Mouse (Mus musculus): ENCODE results near the gene Cyp4a32. TPM values are rescaled to one million over a fixed set of nuclear protein-coding genes. Genes with fewer than 3 reads are reported as not detected.
"Not testable (repeated sequence)": the region's sequence is repeated elsewhere in the genome, so short reads cannot be mapped to it uniquely, and the experiment has no call there.

Gene Cyp4a32
- total RNA-seq, 2 experiments from 2014 or later = 0.81 to 4.4 TPM

DNA sequence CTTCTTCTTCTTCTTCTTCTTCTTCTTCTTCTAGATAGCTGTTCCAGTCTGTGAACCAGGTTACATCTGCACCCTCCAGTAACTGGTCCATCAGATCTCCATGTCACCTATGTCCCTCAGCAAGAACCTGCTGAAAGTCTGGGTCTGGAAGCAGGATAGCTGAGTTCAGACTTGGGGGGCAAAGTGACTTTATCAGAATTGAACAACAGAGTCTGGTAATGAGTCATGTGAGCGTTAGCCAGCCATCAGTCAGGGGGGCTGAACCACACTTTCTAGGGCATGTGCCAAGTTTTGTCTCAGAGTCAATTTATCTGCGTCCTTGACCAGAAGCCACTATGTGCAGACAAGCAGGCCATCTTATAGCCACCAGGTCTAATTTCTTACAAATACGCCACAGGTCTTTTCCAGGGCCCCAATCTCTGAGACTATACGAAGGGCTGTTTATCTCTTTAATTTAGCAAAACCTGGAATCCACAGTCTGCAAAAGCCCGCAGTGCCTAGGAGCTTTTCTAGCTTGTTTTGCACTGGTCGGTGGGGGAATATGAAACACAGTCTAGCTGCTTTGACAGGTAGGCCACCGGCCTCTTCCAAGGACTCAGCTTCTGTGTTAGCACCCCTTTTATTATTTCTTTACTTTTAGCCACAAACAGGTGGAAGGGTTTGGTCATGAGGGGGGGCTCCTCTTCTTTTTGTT is 55.2 kb downstream of the Cyp4a32 start:
- DNase-seq (ENCODE audit: low spot score in 2 of 2) = not testable (repeated sequence)

DNA sequence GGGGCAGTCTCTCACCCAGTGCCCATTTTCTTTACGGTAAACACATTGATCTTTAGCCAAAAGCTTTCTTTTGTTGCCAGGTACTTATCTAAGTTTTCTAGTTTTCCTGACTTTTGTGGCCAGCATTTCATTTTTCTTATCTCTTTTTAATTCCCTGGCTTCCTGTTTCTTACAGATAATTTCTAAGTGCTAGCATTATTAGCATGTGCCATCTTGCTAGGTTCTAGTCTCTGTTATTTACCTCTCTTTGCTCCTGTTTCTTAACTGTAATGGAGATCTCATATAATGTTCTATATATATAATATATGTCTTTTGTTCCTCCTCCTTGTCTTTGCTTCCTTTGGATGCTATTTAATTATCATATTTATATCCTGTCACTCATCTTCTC is 55.8 kb downstream of the Cyp4a32 start:
- not testable (repeated sequence) for DNase-seq (ENCODE audit: low spot score in 2 of 2)

DNA sequence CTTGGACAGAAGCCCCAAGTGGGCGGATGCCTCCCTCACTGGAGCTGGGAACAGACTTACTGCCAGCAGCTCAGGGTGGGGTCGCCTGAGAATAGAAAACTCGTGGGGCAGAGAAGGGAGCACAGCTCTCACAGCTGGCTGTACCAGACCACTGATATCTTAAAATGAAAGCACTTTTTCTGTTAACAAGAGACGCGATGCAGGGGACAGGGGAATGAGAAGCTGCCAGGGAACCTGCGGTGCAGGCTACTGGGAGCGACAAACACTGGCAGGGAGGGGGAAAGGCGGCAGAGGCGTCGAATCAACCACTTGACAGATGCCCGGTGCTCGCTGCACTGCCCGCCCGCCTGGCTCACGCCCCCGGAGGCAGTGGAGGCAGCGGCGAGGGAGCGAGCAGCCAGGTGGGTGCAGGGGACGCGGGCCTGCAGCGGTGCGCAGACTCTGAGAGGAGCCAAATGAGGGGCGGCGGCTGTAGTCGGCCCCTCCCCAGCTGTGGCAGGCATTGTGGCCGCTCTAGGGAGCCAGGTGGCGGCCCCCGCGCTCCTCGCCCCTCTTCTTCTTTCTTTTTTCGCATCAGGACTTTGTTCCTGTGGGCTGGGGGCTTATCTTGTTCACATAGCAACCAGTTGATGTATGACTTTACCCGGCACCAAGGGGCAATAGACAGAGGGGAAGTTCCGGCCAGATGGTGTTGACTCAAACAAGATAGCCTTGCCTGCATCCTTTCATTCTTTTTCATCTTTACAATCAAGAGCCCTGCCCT is 56.5 kb downstream of the Cyp4a32 start:
- DNase-seq (ENCODE audit: low spot score in 2 of 2) = no peak

DNA sequence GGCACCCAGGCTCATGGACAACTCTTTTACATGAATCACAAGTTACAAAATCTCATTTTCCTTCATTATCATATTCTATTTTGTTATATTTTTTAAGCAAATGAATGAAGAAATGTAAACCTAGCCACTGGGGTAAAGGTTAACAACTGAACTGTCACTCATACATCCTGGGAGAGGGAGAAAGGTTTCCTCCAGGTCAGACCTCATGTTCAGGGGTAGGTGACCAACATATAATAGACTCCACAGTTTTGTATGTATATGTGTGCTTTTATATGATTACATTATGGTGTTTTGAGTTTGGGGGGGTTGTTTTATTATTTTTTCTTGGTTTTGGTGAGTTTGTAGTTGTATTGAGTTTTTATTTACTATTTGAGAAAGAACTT is 57.1 kb downstream of the Cyp4a32 start:
- DNase-seq (ENCODE audit: low spot score in 2 of 2) = no peak

DNA sequence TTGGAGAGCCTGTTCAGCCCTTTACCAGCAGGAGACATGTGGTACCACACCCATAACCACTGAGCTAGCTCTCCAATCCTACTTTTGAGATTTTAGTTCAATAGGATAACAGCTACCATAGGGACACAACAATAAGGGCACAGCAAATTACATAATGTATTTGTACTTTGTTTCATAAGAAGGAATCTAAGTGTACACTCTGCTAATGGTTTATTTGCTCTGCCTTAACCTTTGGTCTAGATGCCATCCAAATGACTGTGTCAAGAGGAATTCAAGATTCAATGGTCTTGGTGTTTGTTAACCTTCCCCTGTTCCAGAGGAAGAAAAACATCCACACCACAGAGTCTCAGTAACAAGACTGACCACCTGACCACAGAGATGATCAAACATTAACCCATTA is 58.4 kb downstream of the Cyp4a32 start:
- no peak for DNase-seq (ENCODE audit: low spot score in 2 of 2)

Other genes with a start within 250 kb of the Cyp4a32 start
- gene Cyp4a12b, start 189.3 kb upstream of the Cyp4a32 start, total RNA-seq (2021) = 1 to 10 TPM in 1 of 2 experiments, under 1 TPM in 1; 0.50 to 1.2 TPM
- not detected for gene Cyp4a30b, start 148.4 kb upstream of the Cyp4a32 start, total RNA-seq (2021)
- gene Cyp4a14, start 104.8 kb upstream of the Cyp4a32 start, total RNA-seq (2021) = 10 to 100 TPM in 1 of 2 experiments, 1 to 10 TPM in 1; 2.7 to 26.4 TPM
- 1 to 10 TPM; 3.2 to 7.4 TPM for gene Cyp4a10, start 82.7 kb upstream of the Cyp4a32 start, total RNA-seq (2021)
- 1 to 10 TPM; 5.1 to 5.9 TPM for gene Cyp4a31, start 37.3 kb upstream of the Cyp4a32 start, total RNA-seq (2021)
- 10 to 100 TPM; 22.1 to 27.5 TPM for gene Cyp4b1, start 46.8 kb downstream of the Cyp4a32 start, total RNA-seq (2021)
- gene Efcab14, start 136.8 kb downstream of the Cyp4a32 start, total RNA-seq (2021) = 10 to 100 TPM; 68.1 to 71.2 TPM
- gene Tex38, start 180.0 kb downstream of the Cyp4a32 start, total RNA-seq (2021) = 1 to 10 TPM; 2.4 to 2.5 TPM
- 10 to 100 TPM; 63.0 to 68.3 TPM for gene Atpaf1, start 183.8 kb downstream of the Cyp4a32 start, total RNA-seq (2021)
- 10 to 100 TPM; 17.5 to 20.4 TPM for gene Mob3c, start 227.1 kb downstream of the Cyp4a32 start, total RNA-seq (2021)
- 10 to 100 TPM; 52.7 to 59.0 TPM for gene Mknk1, start 238.2 kb downstream of the Cyp4a32 start, total RNA-seq (2021)

Data from adrenal gland, postnatal 4 days (tissue).